Mouse (Mus musculus): ENCODE results near the gene Marcksl1. TPM values are rescaled to one million over a fixed set of nuclear protein-coding genes. Genes with fewer than 3 reads are reported as not detected.

Gene Marcksl1
- total RNA-seq, 2 experiments from 2014 or later, result 72.5 to 76.6 TPM

GRCm38 (mm10) chr4:129555862-129556531 lies 42.6 kb downstream of the Marcksl1 start:
- DNase-seq (ENCODE audit: low spot score in 2 of 2), result peak in 1 of 2 experiments; percentile 15

GRCm38 (mm10) chr4:129556532-129557223 lies 43.3 kb downstream of the Marcksl1 start:
- DNase-seq (ENCODE audit: low spot score in 2 of 2), result peak; percentile 70 to 84

GRCm38 (mm10) chr4:129557256-129557808 lies 44.0 kb downstream of the Marcksl1 start:
- DNase-seq (ENCODE audit: low spot score in 2 of 2), result no peak

GRCm38 (mm10) chr4:129558321-129558955 lies 45.1 kb downstream of the Marcksl1 start:
- DNase-seq (ENCODE audit: low spot score in 2 of 2), result no peak

GRCm38 (mm10) chr4:129561184-129561583 lies 47.8 kb downstream of the Marcksl1 start:
- no peak for DNase-seq (ENCODE audit: low spot score in 2 of 2)

GRCm38 (mm10) chr4:129563718-129564117 lies 50.3 kb downstream of the Marcksl1 start:
- no peak for DNase-seq (ENCODE audit: low spot score in 2 of 2)

GRCm38 (mm10) chr4:129565139-129565538 lies 51.8 kb downstream of the Marcksl1 start:
- no peak for DNase-seq (ENCODE audit: low spot score in 2 of 2)

Small RNA genes lying within 50 kb of the gene (microRNA-seq; reads per million reads assigned to microRNA genes)
- gene Mir8119, result 0 reads per million in 2 experiments

Other genes with a start within 250 kb of the Marcksl1 start
- gene Sync, start 226.0 kb upstream of the Marcksl1 start, total RNA-seq (2021), result under 1 TPM; 0.99 TPM
- 100 to 1,000 TPM; 124 to 134 TPM for gene Rbbp4, start 178.2 kb upstream of the Marcksl1 start, total RNA-seq (2021)
- gene Zbtb8os, start 177.9 kb upstream of the Marcksl1 start, total RNA-seq (2021), result 10 to 100 TPM; 27.4 to 31.6 TPM
- gene Zbtb8a, start 135.5 kb upstream of the Marcksl1 start, total RNA-seq (2021), result 1 to 10 TPM; 3.2 to 3.5 TPM
- 1 to 10 TPM; 5.3 to 6.0 TPM for gene Zbtb8b, start 72.7 kb upstream of the Marcksl1 start, total RNA-seq (2021)
- gene Bsdc1, start 52.0 kb upstream of the Marcksl1 start, total RNA-seq (2021), result 10 to 100 TPM; 63.0 to 63.5 TPM
- gene Tssk3, start 22.6 kb upstream of the Marcksl1 start, total RNA-seq (2021), result not detected
- not detected for gene Fam229a, start 22.4 kb upstream of the Marcksl1 start, total RNA-seq (2021)
- 10 to 100 TPM; 36.9 to 43.0 TPM for gene Hdac1, start 29.1 kb downstream of the Marcksl1 start, total RNA-seq (2021)
- gene Lck, start 60.1 kb downstream of the Marcksl1 start, total RNA-seq (2021), result 1 to 10 TPM; 3.4 to 3.9 TPM
- under 1 TPM; 0.51 to 0.74 TPM for gene Fam167b, start 65.0 kb downstream of the Marcksl1 start, total RNA-seq (2021)
- 100 to 1,000 TPM; 127 to 131 TPM for gene Eif3i, start 87.1 kb downstream of the Marcksl1 start, total RNA-seq (2021)
- gene Tmem234, start 87.1 kb downstream of the Marcksl1 start, total RNA-seq (2021), result 10 to 100 TPM; 73.7 to 79.8 TPM
- gene Dcdc2b, start 100.7 kb downstream of the Marcksl1 start, total RNA-seq (2021), result 1 to 10 TPM; 5.6 to 6.2 TPM
- gene Iqcc, start 105.5 kb downstream of the Marcksl1 start, total RNA-seq (2021), result 10 to 100 TPM; 36.2 to 37.4 TPM
- 10 to 100 TPM; 55.7 to 59.1 TPM for gene Ccdc28b, start 110.4 kb downstream of the Marcksl1 start, total RNA-seq (2021)
- 10 to 100 TPM; 49.9 to 51.3 TPM for gene Txlna, start 127.5 kb downstream of the Marcksl1 start, total RNA-seq (2021)
- gene Kpna6, start 159.2 kb downstream of the Marcksl1 start, total RNA-seq (2021), result 10 to 100 TPM; 87.8 to 89.6 TPM
- gene Tmem39b, start 183.3 kb downstream of the Marcksl1 start, total RNA-seq (2021), result 10 to 100 TPM; 12.8 to 15.5 TPM
- gene Khdrbs1, start 228.7 kb downstream of the Marcksl1 start, total RNA-seq (2021), result 10 to 100 TPM; 82.7 to 88.7 TPM